Mouse (Mus musculus) forebrain, embryonic 12.5 days (tissue): ENCODE measurements around the gene Iyd. TPM values are rescaled to one million over a fixed set of nuclear protein-coding genes. Genes with fewer than 3 reads are reported as not detected.

Experiments used
- ATAC-seq: fragments of 200-750 bp; cut with Nextera tagmentation; 2 replicates; pipeline ENCODE4 v1.8.0; 2017; ENCODE audit warnings: moderate TSS enrichment; ENCODE audit not compliant: low FRiP score
- H3K27ac ChIP-seq: fragments of 300-500 bp; sonication (generic); 2 replicates; pipeline ENCODE4 v1.5.1; 2016; ENCODE audit warnings: mild to moderate bottlenecking
- H3K27me3 ChIP-seq: fragments of 300-500 bp; sonication (generic); 2 replicates; pipeline ENCODE4 v1.6.1; 2016; ENCODE audit warnings: mild to moderate bottlenecking
- H3K36me3 ChIP-seq: fragments of 300-500 bp; sonication (generic); replicated peaks from 2 replicates; pipeline ENCODE4 v1.6.1; 2016; ENCODE audit warnings: mild to moderate bottlenecking
- H3K4me1 ChIP-seq: fragments of 300-500 bp; sonication (generic); 2 replicates; pipeline ENCODE4 v1.6.1; 2016
- H3K4me2 ChIP-seq: fragments of 300-500 bp; sonication (generic); 2 replicates; pipeline ENCODE4 v1.6.1; 2016; ENCODE audit warnings: mild to moderate bottlenecking, moderate library complexity
- H3K4me3 ChIP-seq: fragments of 300-500 bp; sonication (generic); replicated peaks from 2 replicates; pipeline ENCODE4 v1.5.1; 2016; ENCODE audit warnings: mild to moderate bottlenecking
- H3K9ac ChIP-seq: fragments of 300-500 bp; sonication (generic); 2 replicates; pipeline ENCODE4 v1.6.1; 2016; ENCODE audit warnings: mild to moderate bottlenecking
- H3K9me3 ChIP-seq: fragments of 300-500 bp; sonication (generic); 2 replicates; pipeline ENCODE4 v1.6.1; 2016
- WGBS: fragments of 180-500 bp; shearing (Covaris S2); methylation state at CpG from one replicate; pipeline ENCODE4 v1.1.7; 2016; 5-methylcytosine and 5-hydroxymethylcytosine counted together
- polyA plus RNA-seq: library from polyadenylated mRNA; unstranded; fragments of >200 nt; fragmentation: Nextera tagmentation; extraction: Ambion mirVana; gene quantifications from 2 replicates; pipeline ENCODE4 v1.2.1, GENCODE M21; 2016

Gene Iyd
- polyA plus RNA-seq, 1 experiment from 2014 or later, result not detected

GRCm38 (mm10) chr10:3562165-3562564, 22.1 kb downstream of the Iyd start:
- Histone ChIP-seq H3K27ac (no peak overlapping the region), H3K4me1 (no peaks in the 10 kb centered on the region), H3K4me2 (no peak overlapping the region), H3K9me3 (no peaks in the 10 kb centered on the region), H3K27me3 (no peaks in the 10 kb centered on the region), H3K9ac (no peak overlapping the region), H3K36me3 (no peaks in the 10 kb centered on the region), H3K4me3 (no peak overlapping the region)
- ATAC-seq, result no peak

GRCm38 (mm10) chr10:3565126-3565525, 25.1 kb downstream of the Iyd start:
- no peak for ATAC-seq
- H3K27me3 ChIP-seq, result no peaks in the 10 kb centered on the region
- H3K4me3 ChIP-seq, result no peak overlapping the region
- H3K36me3 ChIP-seq, result no peaks in the 10 kb centered on the region
- H3K9me3 ChIP-seq, result no peaks in the 10 kb centered on the region
- no peaks in the 10 kb centered on the region for H3K4me1 ChIP-seq
- H3K4me2 ChIP-seq, result no peak overlapping the region
- H3K27ac ChIP-seq, result no peak overlapping the region
- H3K9ac ChIP-seq, result no peak overlapping the region
- WGBS, result 81% methylated on average over 4 of the region's 4 CpGs

DNA sequence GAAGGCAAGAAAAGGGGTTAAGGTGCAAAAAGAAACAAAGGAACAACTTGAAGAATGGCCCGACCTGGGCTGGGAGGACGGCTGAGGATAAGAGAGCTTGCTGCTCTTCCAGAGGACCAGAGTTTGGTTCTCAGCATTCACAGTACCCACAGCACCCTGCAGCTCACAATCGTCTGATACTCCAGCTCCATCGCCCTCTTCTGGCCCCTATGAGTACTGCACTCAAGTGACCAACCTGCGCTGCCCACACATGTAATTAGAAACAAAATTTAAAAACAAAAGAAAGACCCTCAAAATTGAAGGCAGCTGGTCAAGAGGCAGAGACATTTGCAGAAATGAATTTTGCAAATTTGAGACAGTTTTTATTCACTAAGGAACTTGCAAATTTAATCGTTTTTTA, 27.8 kb downstream of the Iyd start:
- ATAC-seq, result no peak
- 72% methylated on average over 6 of the region's 6 CpGs for WGBS
- H3K4me3 ChIP-seq, result no peak overlapping the region
- H3K27me3 ChIP-seq, result no peaks in the 10 kb centered on the region
- H3K9me3 ChIP-seq, result no peaks in the 10 kb centered on the region
- H3K36me3 ChIP-seq, result no peaks in the 10 kb centered on the region
- H3K4me1 ChIP-seq, result no peaks in the 10 kb centered on the region
- no peak overlapping the region for H3K27ac ChIP-seq
- H3K4me2 ChIP-seq, result no peak overlapping the region
- H3K9ac ChIP-seq, result no peak overlapping the region

- peak; percentile 49; the same call in 1 of the 2 replicates for ATAC-seq
- 70% methylated on average over 10 of the region's 10 CpGs for WGBS
- no peaks in the 10 kb centered on the region for H3K36me3 ChIP-seq
- H3K27me3 ChIP-seq, result no peaks in the 10 kb centered on the region
- no peak overlapping the region for H3K4me3 ChIP-seq
- H3K9me3 ChIP-seq, result no peaks in the 10 kb centered on the region
- H3K27ac ChIP-seq, result no peak overlapping the region
- no peak overlapping the region for H3K4me2 ChIP-seq
- H3K4me1 ChIP-seq, result peaks cover 2% of the 10 kb centered on the region; the same call in 1 of the 2 replicates
- H3K9ac ChIP-seq, result no peak overlapping the region
Observed at GRCm38 (mm10) chr10:3572723-3573649, 32.9 kb downstream of the Iyd start.

DNA sequence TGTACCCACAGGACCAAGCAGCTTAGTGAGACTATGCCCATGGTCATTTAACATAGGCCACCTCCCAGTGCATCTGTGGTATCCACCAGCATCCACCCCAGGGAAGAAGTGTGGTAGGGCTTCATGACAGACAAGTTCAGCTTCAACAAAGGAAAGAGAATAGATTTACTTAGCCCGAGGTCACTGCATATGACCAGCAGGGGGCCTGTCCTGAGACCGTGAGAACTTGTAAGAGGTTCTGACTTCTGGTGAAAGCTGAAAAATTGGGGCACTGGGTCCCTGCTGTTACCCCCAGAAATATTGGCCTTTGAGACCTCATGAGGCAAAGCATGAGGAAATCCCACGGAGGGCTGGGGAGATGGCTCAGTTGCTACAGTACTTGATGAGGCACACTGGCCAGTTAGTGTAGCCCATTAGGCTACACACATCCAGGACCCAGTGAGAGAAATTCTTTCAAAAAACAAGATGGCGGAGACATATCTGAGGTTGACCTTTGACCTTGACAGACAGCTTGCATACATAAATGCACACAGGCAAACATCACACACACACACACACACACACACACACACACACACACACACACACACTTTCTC, 34.0 kb downstream of the Iyd start:
- ATAC-seq, result no peak
- H3K36me3 ChIP-seq, result no peaks in the 10 kb centered on the region
- no peaks in the 10 kb centered on the region for H3K27me3 ChIP-seq
- peaks cover 2% of the 10 kb centered on the region; the same call in 1 of the 2 replicates for H3K4me1 ChIP-seq
- no peak overlapping the region for H3K27ac ChIP-seq
- H3K4me3 ChIP-seq, result no peak overlapping the region
- 68% methylated on average over 4 of the region's 4 CpGs for WGBS
- no peaks in the 10 kb centered on the region for H3K9me3 ChIP-seq
- no peak overlapping the region for H3K9ac ChIP-seq
- H3K4me2 ChIP-seq, result no peak overlapping the region

GRCm38 (mm10) chr10:3590632-3591031, 50.6 kb downstream of the Iyd start:
- no peak for ATAC-seq

GRCm38 (mm10) chr10:3591790-3592189, 51.8 kb downstream of the Iyd start:
- Histone ChIP-seq H3K4me3 (no peak overlapping the region), H3K27ac (no peak overlapping the region), H3K4me2 (no peak overlapping the region), H3K27me3 (no peaks in the 10 kb centered on the region), H3K36me3 (no peaks in the 10 kb centered on the region), H3K9me3 (no peaks in the 10 kb centered on the region), H3K9ac (no peak overlapping the region), H3K4me1 (peaks cover 11% of the 10 kb centered on the region)
- 20% methylated on average over 3 of the region's 3 CpGs for WGBS
- ATAC-seq, result peak; percentile 64; the same call in 1 of the 2 replicates

More at GRCm38 (mm10) chr10:3590632-3591031, 50.6 kb downstream of the Iyd start:
- H3K9me3 ChIP-seq, result no peaks in the 10 kb centered on the region
- no peaks in the 10 kb centered on the region for H3K36me3 ChIP-seq
- no peaks in the 10 kb centered on the region for H3K27me3 ChIP-seq
- no peak overlapping the region for H3K27ac ChIP-seq
- H3K4me1 ChIP-seq, result peaks cover 11% of the 10 kb centered on the region
- no peak overlapping the region for H3K4me2 ChIP-seq
- no peak overlapping the region for H3K4me3 ChIP-seq
- H3K9ac ChIP-seq, result no peak overlapping the region
- 85% methylated on average over 3 of the region's 3 CpGs for WGBS

- peaks cover 7% of the 10 kb centered on the region for H3K4me1 ChIP-seq
- no peak overlapping the region for H3K9ac ChIP-seq
- no peak overlapping the region for H3K4me2 ChIP-seq
- no peaks in the 10 kb centered on the region for H3K27me3 ChIP-seq
- H3K27ac ChIP-seq, result no peak overlapping the region
- no peak for ATAC-seq
- H3K9me3 ChIP-seq, result 0 out of 2 replicates have a peak, but pooled peaks cover 6% of the 10 kb centered on the region
- H3K36me3 ChIP-seq, result no peaks in the 10 kb centered on the region
- H3K4me3 ChIP-seq, result no peak overlapping the region
- WGBS, result 74% methylated on average over 2 of the region's 2 CpGs
Observed at GRCm38 (mm10) chr10:3596697-3597096, 56.7 kb downstream of the Iyd start.

GRCm38 (mm10) chr10:3597760-3598159, 57.7 kb downstream of the Iyd start:
- no peak overlapping the region for H3K4me3 ChIP-seq
- ATAC-seq, result no peak
- no peaks in the 10 kb centered on the region for H3K36me3 ChIP-seq
- 88% methylated on average over 3 of the region's 3 CpGs for WGBS
- H3K27ac ChIP-seq, result no peak overlapping the region
- no peak overlapping the region for H3K4me2 ChIP-seq
- H3K9me3 ChIP-seq, result 0 out of 2 replicates have a peak, but pooled peaks cover 6% of the 10 kb centered on the region
- no peaks in the 10 kb centered on the region for H3K4me1 ChIP-seq
- no peak overlapping the region for H3K9ac ChIP-seq
- no peaks in the 10 kb centered on the region for H3K27me3 ChIP-seq

Other genes with a start within 250 kb of the Iyd start
- 7.4 and 8.0 TPM in 2 replicates for gene Ppp1r14c, start 174.2 kb upstream of the Iyd start, polyA plus RNA-seq
- gene Plekhg1, start 200.1 kb downstream of the Iyd start, polyA plus RNA-seq, result 9.7 and 14.9 TPM in 2 replicates